Mouse (Mus musculus): ENCODE measurements at regions not wholly inside any gene's neighbourhood (a gene's known extent, or its start where the extent isn't known, plus 50 kb on each side); places are given as distances from the start of the nearest gene placed in this dataset.
A peak's percentile ranks its signal among the peaks of the same experiment; 100 is the strongest.
"Not testable (repeated sequence)": the region's sequence is repeated elsewhere in the genome, so short reads cannot be mapped to it uniquely, and the experiment has no call there.

GRCm38 (mm10) chr14:120741492-120742054, 169.5 kb upstream of the Ipo5 start:
- no peak for DNase-seq (ENCODE audit: low spot score in 2 of 2)

- DNase-seq (ENCODE audit: low spot score in 2 of 2), result no peak
Observed at GRCm38 (mm10) chr14:120754011-120754410, 157.0 kb upstream of the Ipo5 start.

- DNase-seq (ENCODE audit: low spot score in 2 of 2), result no peak
Observed at GRCm38 (mm10) chr14:120755389-120755788, 155.6 kb upstream of the Ipo5 start.

GRCm38 (mm10) chr14:120758200-120758830, 152.7 kb upstream of the Ipo5 start:
- DNase-seq (ENCODE audit: low spot score in 2 of 2), result no peak

- DNase-seq (ENCODE audit: low spot score in 2 of 2), result no peak
Observed at GRCm38 (mm10) chr14:120762168-120762567, 148.9 kb upstream of the Ipo5 start.

- peak in 1 of 2 experiments; percentile 23 for DNase-seq (ENCODE audit: low spot score in 2 of 2)
Observed at GRCm38 (mm10) chr14:120762733-120763132, 148.3 kb upstream of the Ipo5 start.

- peak in 1 of 2 experiments; percentile 57 for DNase-seq (ENCODE audit: low spot score in 2 of 2)
Observed at GRCm38 (mm10) chr14:120763796-120764195, 147.2 kb upstream of the Ipo5 start.

GRCm38 (mm10) chr14:120764386-120764785, 146.6 kb upstream of the Ipo5 start:
- no peak for DNase-seq (ENCODE audit: low spot score in 2 of 2)

- no peak for DNase-seq (ENCODE audit: low spot score in 2 of 2)
Observed at GRCm38 (mm10) chr14:120766451-120766850, 144.6 kb upstream of the Ipo5 start.

GRCm38 (mm10) chr14:120770579-120770978, 140.4 kb upstream of the Ipo5 start:
- DNase-seq (ENCODE audit: low spot score in 2 of 2), result no peak

- not testable (repeated sequence) for DNase-seq (ENCODE audit: low spot score in 2 of 2)
Observed at GRCm38 (mm10) chr14:120773001-120773400, 138.0 kb upstream of the Ipo5 start.

GRCm38 (mm10) chr14:120791828-120792554, 119.0 kb upstream of the Ipo5 start:
- peak in 1 of 2 experiments; percentile 34 for DNase-seq (ENCODE audit: low spot score in 2 of 2)

GRCm38 (mm10) chr14:120797916-120798490, 113.0 kb upstream of the Ipo5 start:
- DNase-seq (ENCODE audit: low spot score in 2 of 2), result no peak

GRCm38 (mm10) chr14:120803191-120803590, 107.8 kb upstream of the Ipo5 start:
- DNase-seq (ENCODE audit: low spot score in 2 of 2), result no peak

- DNase-seq (ENCODE audit: low spot score in 2 of 2), result no peak
Observed at GRCm38 (mm10) chr14:120803739-120804138, 107.3 kb upstream of the Ipo5 start.

GRCm38 (mm10) chr14:120804183-120804848, 106.7 kb upstream of the Ipo5 start:
- no peak for DNase-seq (ENCODE audit: low spot score in 2 of 2)

- DNase-seq (ENCODE audit: low spot score in 2 of 2), result no peak
Observed at GRCm38 (mm10) chr14:120805137-120805536, 105.9 kb upstream of the Ipo5 start.

- DNase-seq (ENCODE audit: low spot score in 2 of 2), result not testable (repeated sequence)
Observed at GRCm38 (mm10) chr14:120805816-120806552, 105.0 kb upstream of the Ipo5 start.

GRCm38 (mm10) chr14:120806553-120806893, 104.5 kb upstream of the Ipo5 start:
- DNase-seq (ENCODE audit: low spot score in 2 of 2), result no peak

GRCm38 (mm10) chr14:120809321-120809720, 101.7 kb upstream of the Ipo5 start:
- peak in 1 of 2 experiments; percentile 82 for DNase-seq (ENCODE audit: low spot score in 2 of 2)

- no peak for DNase-seq (ENCODE audit: low spot score in 2 of 2)
Observed at GRCm38 (mm10) chr14:120813938-120814337, 97.1 kb upstream of the Ipo5 start.
